Mouse (Mus musculus): ENCODE results near the gene Me1. TPM values are rescaled to one million over a fixed set of nuclear protein-coding genes. Genes with fewer than 3 reads are reported as not detected.
"Not testable (repeated sequence)": the region's sequence is repeated elsewhere in the genome, so short reads cannot be mapped to it uniquely, and the experiment has no call there.

The Me1 gene
- polyA plus RNA-seq, 1 experiment from 2014 or later = 28.5 TPM

GRCm38 (mm10) chr9:86619341-86620139, 76.2 kb downstream of the Me1 start:
- peaks cover 5% of the 10 kb centered on the region for H3K4me1 ChIP-seq (replicated peaks)
- no peak overlapping the region for H3K4me3 ChIP-seq
- H3K27ac ChIP-seq = no peak overlapping the region
- WGBS = 75% methylated on average over 10 of the region's 10 CpGs
- H3K9ac ChIP-seq = no peak overlapping the region
- H3K36me3 ChIP-seq = no peaks in the 10 kb centered on the region
- H3K9me3 ChIP-seq = no peaks in the 10 kb centered on the region
- no peaks in the 10 kb centered on the region for H3K27me3 ChIP-seq
- no peak overlapping the region for H3K4me2 ChIP-seq
- ATAC-seq (ENCODE audit: low FRiP score) = no peak

GRCm38 (mm10) chr9:86617837-86618492, 77.8 kb downstream of the Me1 start:
- Histone ChIP-seq H3K9ac (no peak overlapping the region), H3K4me2 (no peak overlapping the region), H3K4me3 (no peak overlapping the region), H3K27ac (no peak overlapping the region), H3K9me3 (no peaks in the 10 kb centered on the region), H3K36me3 (no peaks in the 10 kb centered on the region), H3K27me3 (no peaks in the 10 kb centered on the region), H3K4me1 (replicated peaks) (peaks cover 5% of the 10 kb centered on the region)
- 79% methylated on average over 7 of the region's 7 CpGs for WGBS
- no peak for ATAC-seq (ENCODE audit: low FRiP score)

GRCm38 (mm10) chr9:86615765-86616164, 80.0 kb downstream of the Me1 start:
- WGBS = 89% methylated on average over 1 of the region's 1 CpGs
- no peak overlapping the region for H3K9ac ChIP-seq
- no peak overlapping the region for H3K27ac ChIP-seq
- H3K36me3 ChIP-seq = peaks cover 4% of the 10 kb centered on the region; the same call in 1 of the 2 replicates
- no peak for ATAC-seq (ENCODE audit: low FRiP score)
- no peaks in the 10 kb centered on the region for H3K9me3 ChIP-seq
- H3K27me3 ChIP-seq = no peaks in the 10 kb centered on the region
- H3K4me1 ChIP-seq (replicated peaks) = peaks cover 5% of the 10 kb centered on the region
- no peak overlapping the region for H3K4me3 ChIP-seq
- H3K4me2 ChIP-seq = no peak overlapping the region

- Histone ChIP-seq H3K4me1 (replicated peaks) (no peaks in the 10 kb centered on the region), H3K9me3 (no peaks in the 10 kb centered on the region), H3K4me3 (no peak overlapping the region), H3K9ac (no peak overlapping the region), H3K27ac (no peak overlapping the region), H3K4me2 (no peak overlapping the region), H3K27me3 (no peaks in the 10 kb centered on the region), H3K36me3 (peaks cover 4% of the 10 kb centered on the region; the same call in 1 of the 2 replicates)
- WGBS = 94% methylated on average over 4 of the region's 4 CpGs
- no peak for ATAC-seq (ENCODE audit: low FRiP score)
Observed at GRCm38 (mm10) chr9:86612091-86612490, 83.7 kb downstream of the Me1 start.

- ATAC-seq (ENCODE audit: low FRiP score) = no peak
- no peak overlapping the region for H3K4me3 ChIP-seq
- WGBS = 84% methylated on average over 6 of the region's 6 CpGs
Observed at GRCm38 (mm10) chr9:86605776-86606175, 90.0 kb downstream of the Me1 start.

GRCm38 (mm10) chr9:86599723-86600303, 95.9 kb downstream of the Me1 start:
- Histone ChIP-seq H3K27ac (no peak overlapping the region), H3K9me3 (no peaks in the 10 kb centered on the region), H3K36me3 (0 out of 2 replicates have a peak, but pooled peaks cover 3% of the 10 kb centered on the region), H3K4me1 (replicated peaks) (no peaks in the 10 kb centered on the region), H3K9ac (no peak overlapping the region), H3K4me2 (no peak overlapping the region), H3K4me3 (no peak overlapping the region), H3K27me3 (no peaks in the 10 kb centered on the region)
- ATAC-seq (ENCODE audit: low FRiP score) = no peak
- WGBS = 69% methylated on average over 8 of the region's 8 CpGs

More at GRCm38 (mm10) chr9:86605776-86606175, 90.0 kb downstream of the Me1 start:
- H3K27me3 ChIP-seq = no peaks in the 10 kb centered on the region
- H3K27ac ChIP-seq = no peak overlapping the region
- no peak overlapping the region for H3K9ac ChIP-seq
- no peak overlapping the region for H3K4me2 ChIP-seq
- H3K4me1 ChIP-seq (replicated peaks) = no peaks in the 10 kb centered on the region
- H3K36me3 ChIP-seq = no peaks in the 10 kb centered on the region
- no peaks in the 10 kb centered on the region for H3K9me3 ChIP-seq

- H3K27me3 ChIP-seq; H3K27ac ChIP-seq; H3K9ac ChIP-seq; ATAC-seq (ENCODE audit: low FRiP score); H3K36me3 ChIP-seq; H3K4me3 ChIP-seq; H3K4me2 ChIP-seq; H3K4me1 ChIP-seq (replicated peaks); H3K9me3 ChIP-seq: not testable (repeated sequence)
Observed at GRCm38 (mm10) chr9:86596983-86597382, 98.8 kb downstream of the Me1 start.

- H3K27me3 ChIP-seq; H3K36me3 ChIP-seq; H3K4me1 ChIP-seq (replicated peaks); H3K27ac ChIP-seq; H3K4me2 ChIP-seq; H3K9ac ChIP-seq; H3K4me3 ChIP-seq; H3K9me3 ChIP-seq; ATAC-seq (ENCODE audit: low FRiP score): not testable (repeated sequence)
- 76% methylated on average over 10 of the region's 10 CpGs for WGBS
Observed at GRCm38 (mm10) chr9:86594357-86594767, 101.4 kb downstream of the Me1 start.

GRCm38 (mm10) chr9:86592676-86593668, 102.8 kb downstream of the Me1 start:
- Histone ChIP-seq H3K4me3 (no peak overlapping the region), H3K4me1 (replicated peaks) (no peaks in the 10 kb centered on the region), H3K9ac (no peak overlapping the region), H3K27ac (no peak overlapping the region), H3K9me3 (no peaks in the 10 kb centered on the region), H3K36me3 (0 out of 2 replicates have a peak, but pooled peaks cover 3% of the 10 kb centered on the region), H3K27me3 (no peaks in the 10 kb centered on the region), H3K4me2 (no peak overlapping the region)
- 79% methylated on average over 19 of the region's 19 CpGs for WGBS
- ATAC-seq (ENCODE audit: low FRiP score) = no peak

- no peak overlapping the region for H3K27ac ChIP-seq
- H3K9me3 ChIP-seq = no peaks in the 10 kb centered on the region
- no peak overlapping the region for H3K9ac ChIP-seq
- no peaks in the 10 kb centered on the region for H3K36me3 ChIP-seq
- H3K4me3 ChIP-seq = no peak overlapping the region
- no peak overlapping the region for H3K4me2 ChIP-seq
- H3K27me3 ChIP-seq = no peaks in the 10 kb centered on the region
- H3K4me1 ChIP-seq (replicated peaks) = no peaks in the 10 kb centered on the region
- 91% methylated on average over 11 of the region's 11 CpGs for WGBS
- ATAC-seq (ENCODE audit: low FRiP score) = no peak
Observed at GRCm38 (mm10) chr9:86587019-86587795, 108.5 kb downstream of the Me1 start.

GRCm38 (mm10) chr9:86583740-86584139, 112.0 kb downstream of the Me1 start:
- no peak overlapping the region for H3K27ac ChIP-seq

More at GRCm38 (mm10) chr9:86583740-86584139, 112.0 kb downstream of the Me1 start:
- 66% methylated on average over 3 of the region's 3 CpGs for WGBS
- Histone ChIP-seq H3K27me3 (no peaks in the 10 kb centered on the region), H3K9me3 (no peaks in the 10 kb centered on the region), H3K4me3 (no peak overlapping the region), H3K4me1 (replicated peaks) (no peaks in the 10 kb centered on the region), H3K9ac (no peak overlapping the region), H3K4me2 (no peak overlapping the region), H3K36me3 (no peaks in the 10 kb centered on the region)
- ATAC-seq (ENCODE audit: low FRiP score) = peak; percentile 66
